Mouse (Mus musculus): ENCODE measurements around the gene Rps12-ps3. TPM values are rescaled to one million over a fixed set of nuclear protein-coding genes. Genes with fewer than 3 reads are reported as not detected.

Gene Rps12-ps3
- polyA plus RNA-seq, 1 experiment: 4,176 TPM

DNA sequence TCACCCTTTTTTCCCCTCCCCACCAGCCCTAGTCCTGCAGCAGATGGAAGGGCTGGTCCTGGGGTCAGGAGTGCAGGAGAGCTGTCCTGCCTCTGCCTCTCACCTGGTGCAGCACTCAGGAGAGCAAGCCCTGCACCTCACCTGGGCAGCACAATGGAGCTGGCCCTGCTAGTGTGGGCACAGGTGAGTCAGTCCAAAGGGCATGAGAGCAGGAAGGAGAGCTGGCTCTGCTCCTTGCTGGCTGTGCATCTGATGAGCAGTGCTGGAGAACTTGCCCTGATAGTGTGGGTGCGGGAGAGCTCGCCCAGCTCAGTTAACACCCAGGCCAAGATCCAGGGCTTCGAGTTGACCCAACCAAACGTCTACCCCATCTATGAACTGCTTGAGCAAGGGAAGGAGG lies 45.8 kb downstream of the Rps12-ps3 start:
- 84% methylated on average over 4 of the region's 4 CpGs for WGBS
- no peak for DNase-seq (ENCODE audit: low read depth in 1 of 2, low spot score in 2 of 2)
- Histone ChIP-seq H3K36me3 (ENCODE audit: control insufficient read depth, insufficient read depth, low read length) (no peaks in the 10 kb centered on the region), H3K27ac (ENCODE audit: insufficient read depth, low read length) (no peak overlapping the region), H3K4me1 (ENCODE audit: control insufficient read depth, insufficient read depth, insufficient read length) (no peaks in the 10 kb centered on the region), H3K4me3 (ENCODE audit: extremely low read depth, insufficient read depth, insufficient read length) (no peak overlapping the region), H3K27me3 (ENCODE audit: control insufficient read depth, insufficient read depth, low read length) (no peaks in the 10 kb centered on the region)
- TF ChIP-seq CTCF (IDR thresholded peaks at IDR 0.05; ENCODE audit: extremely low read depth, insufficient read depth, insufficient read length, insufficient replicate concordance) (no peak), POLR2A (IDR thresholded peaks at IDR 0.05; ENCODE audit: low read depth, low read length) (no peak)

DNA sequence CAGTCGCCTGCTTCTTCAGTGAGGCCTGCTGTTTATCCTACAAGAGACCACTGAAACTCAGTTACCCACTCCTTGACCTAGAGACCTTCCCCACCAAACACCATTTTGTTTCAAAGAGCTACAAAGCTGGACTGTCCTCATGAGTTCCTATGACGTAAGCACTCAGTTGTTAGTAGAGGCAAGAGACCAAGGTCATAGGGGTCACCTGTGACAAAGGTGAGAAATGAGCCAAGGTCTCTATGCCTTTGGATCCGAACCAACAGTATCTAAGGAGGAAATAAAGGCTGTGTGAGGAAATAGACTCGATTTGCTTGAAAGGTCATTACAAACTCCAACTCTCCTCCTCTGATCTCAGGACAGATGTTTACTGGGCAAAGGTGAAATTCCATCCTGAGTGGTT lies 48.9 kb downstream of the Rps12-ps3 start:
- no peak for DNase-seq (ENCODE audit: low read depth in 1 of 2, low spot score in 2 of 2)
- H3K27me3 ChIP-seq (ENCODE audit: control insufficient read depth, insufficient read depth, low read length): no peaks in the 10 kb centered on the region
- H3K4me3 ChIP-seq (ENCODE audit: extremely low read depth, insufficient read depth, insufficient read length): no peak overlapping the region
- TF ChIP-seq CTCF (IDR thresholded peaks at IDR 0.05; ENCODE audit: extremely low read depth, insufficient read depth, insufficient read length, insufficient replicate concordance) (no peak), POLR2A (IDR thresholded peaks at IDR 0.05; ENCODE audit: low read depth, low read length) (no peak)
- 81% methylated on average over 4 of the region's 4 CpGs for WGBS
- H3K27ac ChIP-seq (ENCODE audit: insufficient read depth, low read length): no peak overlapping the region
- H3K36me3 ChIP-seq (ENCODE audit: control insufficient read depth, insufficient read depth, low read length): no peaks in the 10 kb centered on the region
- H3K4me1 ChIP-seq (ENCODE audit: control insufficient read depth, insufficient read depth, insufficient read length): no peaks in the 10 kb centered on the region

Other genes with a start within 250 kb of the Rps12-ps3 start
- gene Shtn1, start 246.2 kb upstream of the Rps12-ps3 start, polyA plus RNA-seq (2012; rRNA removed): 1.2 and 1.7 TPM in 2 replicates
- not detected in 2 replicates for gene Vax1, start 152.2 kb upstream of the Rps12-ps3 start, polyA plus RNA-seq (2012; rRNA removed)
- not detected in 2 replicates for gene Kcnk18, start 103.1 kb upstream of the Rps12-ps3 start, polyA plus RNA-seq (2012; rRNA removed)
- gene Slc18a2, start 61.4 kb upstream of the Rps12-ps3 start, polyA plus RNA-seq (2012; rRNA removed): 0.65 and 0.81 TPM in 2 replicates
- gene Pdzd8, start 23.5 kb downstream of the Rps12-ps3 start, polyA plus RNA-seq (2012; rRNA removed): 5.1 and 8.5 TPM in 2 replicates
- not detected in 2 replicates for gene Emx2, start 136.1 kb downstream of the Rps12-ps3 start, polyA plus RNA-seq (2012; rRNA removed)

Measured in spleen, adult 2 months (tissue).